Mouse (Mus musculus): ENCODE results near the gene Acvr1b. TPM values are rescaled to one million over a fixed set of nuclear protein-coding genes. Genes with fewer than 3 reads are reported as not detected.

The Acvr1b gene
- polyA plus RNA-seq, 1 experiment = 75.3 TPM

GRCm38 (mm10) chr15:101137455-101137854 lies 36.4 kb upstream of the Acvr1b start:
- no peak for TF ChIP-seq CTCF (IDR thresholded peaks at IDR 0.05; ENCODE audit: borderline replicate concordance, extremely low read depth, insufficient read depth, insufficient read length)
- TF ChIP-seq POLR2A (IDR thresholded peaks at IDR 0.05; ENCODE audit: borderline replicate concordance, extremely low read depth, insufficient read depth, insufficient read length, poor library complexity, severe bottlenecking) = no peak
- DNase-seq (ENCODE audit: low read depth) = no peak

DNA sequence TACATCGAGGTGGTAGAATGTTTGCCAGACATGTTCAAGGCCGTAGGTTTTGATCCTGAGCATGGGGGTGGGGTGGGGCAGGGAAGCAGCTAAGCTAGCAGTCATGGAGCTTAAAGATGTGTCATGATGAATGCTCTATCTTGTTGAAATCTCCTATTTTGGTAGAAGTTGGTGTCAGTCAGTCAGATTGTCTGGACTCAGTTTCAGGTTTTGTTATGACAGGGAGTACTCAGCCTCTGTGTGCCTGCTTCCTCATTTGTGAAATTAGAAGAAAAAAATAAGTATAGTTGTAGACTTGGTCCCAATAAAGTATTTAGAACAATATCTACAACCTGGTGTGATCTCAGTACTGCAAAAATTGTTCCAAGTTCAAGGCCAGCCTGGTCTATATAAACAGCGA lies 35.2 kb upstream of the Acvr1b start:
- DNase-seq (ENCODE audit: low read depth) = no peak

GRCm38 (mm10) chr15:101139885-101140284 lies 34.0 kb upstream of the Acvr1b start:
- TF ChIP-seq CTCF (IDR thresholded peaks at IDR 0.05; ENCODE audit: borderline replicate concordance, extremely low read depth, insufficient read depth, insufficient read length) (no peak), POLR2A (IDR thresholded peaks at IDR 0.05; ENCODE audit: borderline replicate concordance, extremely low read depth, insufficient read depth, insufficient read length, poor library complexity, severe bottlenecking) (no peak)
- DNase-seq (ENCODE audit: low read depth) = peak; percentile 86

More for the DNA sequence above, 35.2 kb upstream of the Acvr1b start:
- TF ChIP-seq CTCF (IDR thresholded peaks at IDR 0.05; ENCODE audit: borderline replicate concordance, extremely low read depth, insufficient read depth, insufficient read length) = no peak
- no peak for TF ChIP-seq POLR2A (IDR thresholded peaks at IDR 0.05; ENCODE audit: borderline replicate concordance, extremely low read depth, insufficient read depth, insufficient read length, poor library complexity, severe bottlenecking)

DNA sequence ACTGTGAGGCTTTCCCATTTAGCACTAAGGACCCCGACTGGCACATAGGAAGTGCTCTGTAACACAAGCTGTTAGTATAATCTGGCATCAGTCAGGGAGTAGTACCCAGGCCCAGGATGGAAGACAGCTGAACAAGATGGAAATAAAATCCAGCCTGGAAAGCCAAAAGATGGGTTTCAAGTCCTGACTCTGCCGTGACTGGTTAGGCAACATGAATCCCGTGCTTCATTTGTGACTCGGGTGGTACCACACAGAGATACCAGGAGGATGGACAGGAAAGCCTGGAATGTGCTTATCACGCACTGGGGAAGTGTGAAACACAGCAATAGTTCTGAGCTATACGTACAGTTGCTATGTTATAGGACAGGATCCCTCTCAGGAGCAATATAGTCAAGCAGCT lies 33.3 kb upstream of the Acvr1b start:
- DNase-seq (ENCODE audit: low read depth) = no peak
- TF ChIP-seq CTCF (IDR thresholded peaks at IDR 0.05; ENCODE audit: borderline replicate concordance, extremely low read depth, insufficient read depth, insufficient read length) = no peak
- TF ChIP-seq POLR2A (IDR thresholded peaks at IDR 0.05; ENCODE audit: borderline replicate concordance, extremely low read depth, insufficient read depth, insufficient read length, poor library complexity, severe bottlenecking) = no peak

DNA sequence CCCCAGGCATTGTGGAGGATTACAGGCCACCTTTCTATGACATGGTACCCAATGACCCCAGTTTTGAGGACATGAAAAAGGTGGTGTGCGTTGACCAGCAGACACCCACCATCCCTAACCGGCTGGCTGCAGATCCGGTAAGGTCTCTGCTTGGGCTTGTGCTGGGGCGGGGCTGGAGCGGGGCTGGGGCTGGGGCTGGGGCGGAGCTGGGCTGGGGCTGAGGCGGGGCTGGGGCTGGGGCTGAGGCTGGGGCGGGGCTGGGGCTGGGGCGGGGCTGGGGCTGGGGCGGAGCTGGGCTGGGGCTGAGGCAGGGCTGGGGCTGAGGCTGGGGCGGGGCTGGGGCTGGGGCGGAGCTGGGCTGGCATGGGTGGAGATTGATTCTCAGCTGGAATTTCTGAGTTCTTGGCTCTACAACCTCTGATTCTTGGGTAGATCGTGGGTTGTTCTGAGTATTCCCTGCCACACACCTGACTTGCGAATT lies 32.8 kb upstream of the Acvr1b start:
- TF ChIP-seq POLR2A (IDR thresholded peaks at IDR 0.05; ENCODE audit: borderline replicate concordance, extremely low read depth, insufficient read depth, insufficient read length, poor library complexity, severe bottlenecking) (no peak), CTCF (IDR thresholded peaks at IDR 0.05; ENCODE audit: borderline replicate concordance, extremely low read depth, insufficient read depth, insufficient read length) (no peak)
- peak; percentile 55 for DNase-seq (ENCODE audit: low read depth)

DNA sequence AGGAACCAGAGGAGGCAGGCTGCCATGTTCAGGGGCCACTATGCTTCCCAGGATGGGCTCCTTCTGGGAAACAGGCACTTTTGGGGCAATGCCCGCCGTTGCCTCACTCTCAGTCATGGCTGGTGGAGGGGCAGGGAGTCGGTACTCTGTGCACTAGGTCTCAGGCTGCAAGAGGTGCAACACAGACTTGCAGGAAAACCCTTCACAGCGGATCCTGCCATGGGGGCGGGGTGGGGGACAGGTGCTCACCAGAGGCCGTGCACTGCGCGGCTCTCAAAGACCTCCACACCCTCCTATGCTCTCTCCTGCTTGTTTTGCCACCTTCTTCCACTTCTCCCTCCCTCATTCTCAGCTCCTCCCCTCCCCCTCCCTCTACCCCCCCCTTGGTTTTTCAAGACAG lies 31.2 kb upstream of the Acvr1b start:
- no peak for DNase-seq (ENCODE audit: low read depth)
- TF ChIP-seq POLR2A (IDR thresholded peaks at IDR 0.05; ENCODE audit: borderline replicate concordance, extremely low read depth, insufficient read depth, insufficient read length, poor library complexity, severe bottlenecking) = no peak
- no peak for TF ChIP-seq CTCF (IDR thresholded peaks at IDR 0.05; ENCODE audit: borderline replicate concordance, extremely low read depth, insufficient read depth, insufficient read length)

DNA sequence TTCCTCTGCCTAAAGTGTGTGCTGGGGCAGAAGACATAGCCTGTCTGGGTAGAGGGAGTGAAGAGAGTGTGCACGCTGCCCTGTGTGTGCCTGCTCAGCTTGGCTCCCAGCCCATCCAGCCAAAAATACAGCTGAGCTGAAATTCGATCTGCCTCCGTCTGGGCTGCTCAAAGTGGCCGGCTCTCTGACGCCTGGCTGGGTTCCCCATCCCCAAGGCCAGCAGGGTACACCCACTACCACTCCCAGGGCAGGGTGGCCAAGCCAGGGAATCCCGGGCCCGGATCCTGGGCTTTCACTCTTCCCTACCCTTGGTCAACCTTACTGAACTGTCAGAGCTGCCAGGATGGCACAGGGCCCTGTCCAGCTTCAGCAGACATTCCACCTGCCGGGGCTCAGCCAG lies 30.4 kb upstream of the Acvr1b start:
- peak; percentile 68 for DNase-seq (ENCODE audit: low read depth)
- TF ChIP-seq POLR2A (IDR thresholded peaks at IDR 0.05; ENCODE audit: borderline replicate concordance, extremely low read depth, insufficient read depth, insufficient read length, poor library complexity, severe bottlenecking) (no peak), CTCF (IDR thresholded peaks at IDR 0.05; ENCODE audit: borderline replicate concordance, extremely low read depth, insufficient read depth, insufficient read length) (no peak)

- TF ChIP-seq CTCF (IDR thresholded peaks at IDR 0.05; ENCODE audit: borderline replicate concordance, extremely low read depth, insufficient read depth, insufficient read length) (no peak), POLR2A (IDR thresholded peaks at IDR 0.05; ENCODE audit: borderline replicate concordance, extremely low read depth, insufficient read depth, insufficient read length, poor library complexity, severe bottlenecking) (no peak)
- DNase-seq (ENCODE audit: low read depth) = no peak
Observed at GRCm38 (mm10) chr15:101144176-101144575, 29.7 kb upstream of the Acvr1b start.

GRCm38 (mm10) chr15:101144779-101145178 lies 29.1 kb upstream of the Acvr1b start:
- TF ChIP-seq POLR2A (IDR thresholded peaks at IDR 0.05; ENCODE audit: borderline replicate concordance, extremely low read depth, insufficient read depth, insufficient read length, poor library complexity, severe bottlenecking) (no peak), CTCF (IDR thresholded peaks at IDR 0.05; ENCODE audit: borderline replicate concordance, extremely low read depth, insufficient read depth, insufficient read length) (no peak)
- DNase-seq (ENCODE audit: low read depth) = no peak

DNA sequence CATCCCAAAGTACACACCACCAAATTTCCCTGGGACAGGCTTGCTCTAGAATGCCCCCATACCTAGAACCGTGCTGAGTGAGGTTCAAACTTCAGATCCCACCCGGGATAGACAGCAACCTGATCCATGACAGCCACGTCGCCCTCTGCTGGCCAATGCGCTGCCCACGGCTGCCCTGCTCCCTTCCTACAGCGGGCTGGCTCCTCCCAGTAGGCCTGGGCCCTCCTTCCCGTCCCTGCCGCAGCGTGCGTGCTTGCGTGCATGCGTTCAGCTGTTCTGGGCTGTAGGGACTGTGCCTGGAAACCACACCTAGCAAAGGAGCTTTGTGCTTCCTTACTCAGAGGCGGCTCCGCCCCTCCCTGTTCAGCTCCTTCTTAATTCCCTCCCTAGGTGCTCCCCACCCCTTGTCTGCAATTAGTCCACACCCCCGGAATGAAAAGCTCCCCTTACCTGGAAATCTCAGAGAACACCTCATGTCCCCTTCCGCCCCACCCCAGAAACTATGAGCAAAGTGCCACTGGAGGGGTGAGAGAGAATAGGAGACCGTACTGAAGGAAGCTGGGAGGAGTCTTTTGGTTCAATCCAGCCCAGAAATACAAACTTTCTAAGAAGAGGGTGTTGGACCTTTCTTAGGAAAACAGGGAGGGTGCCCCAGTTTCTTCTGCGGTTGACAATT lies 28.3 kb upstream of the Acvr1b start:
- DNase-seq (ENCODE audit: low read depth) = peak; percentile 95
- TF ChIP-seq POLR2A (IDR thresholded peaks at IDR 0.05; ENCODE audit: borderline replicate concordance, extremely low read depth, insufficient read depth, insufficient read length, poor library complexity, severe bottlenecking) (no peak), CTCF (IDR thresholded peaks at IDR 0.05; ENCODE audit: borderline replicate concordance, extremely low read depth, insufficient read depth, insufficient read length) (peak; percentile 94)

DNA sequence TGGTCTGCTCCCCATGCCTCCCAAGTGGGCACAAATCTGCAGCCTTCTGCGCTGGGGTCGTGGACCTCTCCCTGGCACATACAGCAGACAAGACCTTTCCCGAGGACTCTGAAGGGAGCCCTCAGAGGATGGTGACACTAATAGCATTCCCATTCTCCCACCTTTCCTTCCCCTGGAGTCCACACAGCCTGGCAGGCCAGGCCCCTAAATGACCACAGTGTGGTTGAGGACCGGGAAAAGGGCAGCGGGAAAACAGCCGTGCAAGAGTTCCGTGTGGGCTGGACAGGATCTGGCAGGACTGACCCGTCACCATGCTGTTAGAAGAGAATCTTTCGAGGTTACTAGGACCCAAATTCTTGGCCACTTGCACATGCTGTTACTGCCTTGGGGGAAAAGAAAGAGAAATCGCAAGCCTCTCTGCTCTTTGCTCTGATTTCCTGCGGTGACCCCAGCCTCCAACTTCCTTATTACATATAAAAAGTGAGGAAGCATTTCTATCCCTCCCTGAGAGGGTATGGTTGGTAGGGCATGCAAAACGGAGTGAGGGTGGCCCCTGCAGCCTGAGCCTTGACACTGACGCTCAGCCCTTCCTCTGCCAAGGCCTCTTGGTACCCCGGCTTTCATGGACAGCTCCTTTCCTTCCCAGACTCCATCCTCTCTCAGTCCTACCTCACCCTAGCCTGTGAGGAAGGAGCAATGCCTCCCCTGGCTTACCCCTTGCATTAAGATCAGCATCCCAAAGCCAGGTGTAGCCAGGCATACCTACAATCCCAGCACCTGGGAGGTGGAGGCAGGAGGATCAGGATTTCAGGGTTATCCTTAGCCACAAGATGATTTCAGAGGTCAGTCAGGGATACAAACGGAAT lies 27.5 kb upstream of the Acvr1b start:
- TF ChIP-seq POLR2A (IDR thresholded peaks at IDR 0.05; ENCODE audit: borderline replicate concordance, extremely low read depth, insufficient read depth, insufficient read length, poor library complexity, severe bottlenecking) (no peak), CTCF (IDR thresholded peaks at IDR 0.05; ENCODE audit: borderline replicate concordance, extremely low read depth, insufficient read depth, insufficient read length) (no peak)
- DNase-seq (ENCODE audit: low read depth) = no peak
